Mouse (Mus musculus): ENCODE data around the gene Tmem37. TPM values are rescaled to one million over a fixed set of nuclear protein-coding genes. Genes with fewer than 3 reads are reported as not detected.

Gene Tmem37
- polyA plus RNA-seq, 1 experiment from 2014 or later = 10.1 TPM

DNA sequence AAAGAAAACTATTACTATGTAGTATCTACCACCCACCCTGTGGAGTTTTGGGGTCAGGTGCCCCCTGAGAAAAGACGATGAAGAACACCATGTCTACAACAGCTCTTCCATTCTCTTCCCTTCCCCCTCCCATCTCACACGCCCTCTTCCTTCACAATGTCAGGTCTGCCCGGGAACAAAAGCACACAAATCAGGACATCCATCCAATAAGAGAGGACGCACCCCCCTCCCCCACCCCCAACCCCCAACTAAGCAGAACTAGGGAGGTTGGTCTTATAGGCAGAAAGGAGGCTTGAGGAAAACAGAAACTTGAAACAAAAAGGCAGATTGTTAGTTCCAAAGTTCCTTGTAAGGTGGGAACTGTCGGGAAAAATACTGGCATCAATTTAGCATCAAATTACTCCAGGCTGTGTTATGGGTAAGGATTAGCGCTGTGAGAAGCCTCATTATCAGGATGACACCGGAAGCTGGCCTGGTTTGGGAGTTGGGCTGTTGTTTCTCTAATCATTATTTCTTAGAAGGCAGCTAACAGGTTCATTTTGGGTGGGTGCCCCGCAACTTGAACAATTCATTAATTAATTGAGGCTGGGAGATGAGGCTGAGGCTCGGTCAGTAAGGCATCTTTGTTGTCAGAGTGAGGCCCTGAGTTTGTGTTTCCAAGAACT is 4.0 kb upstream of the Tmem37 start:
- ATAC-seq (ENCODE audit: low FRiP score) (no peak), DNase-seq (ENCODE audit: low spot score) (no peak)
- Histone ChIP-seq H3K9me3 (ENCODE audit: control insufficient read depth, low read length) (no peaks in the 10 kb centered on the region), H3K9ac (no peak overlapping the region), H3K36me3 (replicated peaks; ENCODE audit: control insufficient read depth, insufficient read depth) (no peaks in the 10 kb centered on the region), H3K27ac (no peak overlapping the region), H3K27me3 (ENCODE audit: control insufficient read depth, insufficient read depth, low read length) (peaks cover 16% of the 10 kb centered on the region), H3K4me2 (replicated peaks) (no peak overlapping the region), H3K4me3 (replicated peaks; ENCODE audit: low read length) (no peak overlapping the region), H3K4me1 (replicated peaks; ENCODE audit: control insufficient read depth, insufficient read depth, low read length) (peaks cover 12% of the 10 kb centered on the region)
- 10% methylated on average over 9 of the region's 9 CpGs for WGBS

DNA sequence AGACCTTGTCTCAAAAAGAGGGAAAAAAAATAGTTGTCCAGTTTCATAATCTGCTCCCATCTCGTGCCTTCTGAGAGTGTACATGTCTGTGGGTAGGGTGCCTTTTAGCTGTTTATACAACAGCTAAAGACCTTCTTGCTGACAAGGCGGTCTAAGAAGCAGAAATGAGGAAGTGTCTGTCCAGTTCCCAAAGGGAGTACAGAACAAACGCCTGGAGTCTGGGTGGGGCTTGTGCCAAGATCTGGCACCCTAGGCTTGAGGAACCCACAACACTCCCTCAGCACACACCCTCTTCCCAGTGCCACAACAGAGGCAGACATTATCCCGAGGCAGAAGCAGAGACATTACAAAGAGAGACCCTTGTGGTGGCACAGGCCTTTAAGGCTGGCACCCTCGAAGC is 1.6 kb upstream of the Tmem37 start:
- ATAC-seq (ENCODE audit: low FRiP score) (no peak), DNase-seq (ENCODE audit: low spot score) (no peak)
- Histone ChIP-seq H3K9ac (no peak overlapping the region), H3K4me1 (replicated peaks; ENCODE audit: control insufficient read depth, insufficient read depth, low read length) (peaks cover 15% of the 10 kb centered on the region), H3K4me2 (replicated peaks) (no peak overlapping the region), H3K4me3 (replicated peaks; ENCODE audit: low read length) (no peak overlapping the region), H3K27me3 (ENCODE audit: control insufficient read depth, insufficient read depth, low read length) (peaks cover 23% of the 10 kb centered on the region), H3K9me3 (ENCODE audit: control insufficient read depth, low read length) (no peaks in the 10 kb centered on the region), H3K36me3 (replicated peaks; ENCODE audit: control insufficient read depth, insufficient read depth) (no peaks in the 10 kb centered on the region), H3K27ac (no peak overlapping the region)
- 83% methylated on average over 5 of the region's 5 CpGs for WGBS

DNA sequence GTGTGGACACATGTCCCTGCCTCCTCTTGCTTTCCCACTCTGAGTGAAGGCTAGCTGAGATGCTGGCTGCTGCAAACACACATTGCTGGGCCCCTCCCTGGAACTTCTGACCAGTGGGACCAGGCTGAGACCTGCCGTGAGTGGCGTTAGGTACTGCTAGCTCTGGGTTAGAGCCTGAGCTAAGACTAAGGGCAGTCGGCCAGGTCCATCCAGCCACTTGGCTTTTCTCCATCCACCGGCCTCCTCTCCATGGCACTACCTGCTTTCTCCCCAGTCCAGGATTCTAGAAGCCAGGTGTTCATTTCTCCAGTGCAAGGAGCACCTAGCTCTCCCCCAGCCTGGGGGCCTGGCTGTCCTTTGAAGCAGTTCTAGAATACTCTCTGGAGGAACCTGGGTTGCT is 1.1 kb upstream of the Tmem37 start:
- no peak overlapping the region for H3K27ac ChIP-seq
- H3K27me3 ChIP-seq (ENCODE audit: control insufficient read depth, insufficient read depth, low read length) = peaks cover 23% of the 10 kb centered on the region
- no peak overlapping the region for H3K4me3 ChIP-seq (replicated peaks; ENCODE audit: low read length)
- ATAC-seq (ENCODE audit: low FRiP score) (no peak), DNase-seq (ENCODE audit: low spot score) (no peak)
- H3K9me3 ChIP-seq (ENCODE audit: control insufficient read depth, low read length) = no peaks in the 10 kb centered on the region
- no peak overlapping the region for H3K9ac ChIP-seq
- peaks cover 15% of the 10 kb centered on the region for H3K4me1 ChIP-seq (replicated peaks; ENCODE audit: control insufficient read depth, insufficient read depth, low read length)
- no peaks in the 10 kb centered on the region for H3K36me3 ChIP-seq (replicated peaks; ENCODE audit: control insufficient read depth, insufficient read depth)
- no peak overlapping the region for H3K4me2 ChIP-seq (replicated peaks)
- WGBS = 81% methylated on average over 4 of the region's 4 CpGs

DNA sequence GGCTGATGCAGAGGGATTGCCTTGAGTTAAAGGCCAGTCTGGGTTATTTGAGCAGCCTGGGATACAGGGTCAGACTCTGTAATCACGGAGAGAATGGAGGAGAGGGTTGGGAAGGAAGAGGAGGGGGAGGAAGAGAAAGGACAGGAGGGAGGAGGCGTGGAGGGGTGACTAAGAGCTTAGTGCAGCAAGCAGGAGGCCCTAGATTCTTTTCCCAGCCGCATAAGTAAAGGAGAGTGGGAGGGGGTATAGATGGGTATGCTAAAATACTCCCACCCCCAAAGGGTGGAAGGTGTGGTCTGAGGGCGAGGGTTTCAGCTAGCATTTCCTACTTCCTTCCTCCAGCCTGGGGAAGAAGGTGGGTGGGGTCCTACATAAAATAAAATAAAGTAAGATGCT is 431 bp upstream of the Tmem37 start:
- DNase-seq (ENCODE audit: low spot score) (no peak), ATAC-seq (ENCODE audit: low FRiP score) (no peak)
- Histone ChIP-seq H3K27me3 (ENCODE audit: control insufficient read depth, insufficient read depth, low read length) (peaks cover 23% of the 10 kb centered on the region), H3K9me3 (ENCODE audit: control insufficient read depth, low read length) (no peaks in the 10 kb centered on the region), H3K4me1 (replicated peaks; ENCODE audit: control insufficient read depth, insufficient read depth, low read length) (peaks cover 15% of the 10 kb centered on the region), H3K4me2 (replicated peaks) (no peak overlapping the region; the same call in 1 of the 2 replicates), H3K36me3 (replicated peaks; ENCODE audit: control insufficient read depth, insufficient read depth) (no peaks in the 10 kb centered on the region), H3K9ac (no peak overlapping the region), H3K27ac (no peak overlapping the region), H3K4me3 (replicated peaks; ENCODE audit: low read length) (no peak overlapping the region)
- 26% methylated on average over 4 of the region's 4 CpGs for WGBS

- Histone ChIP-seq H3K9ac (peak overlapping the region; percentile 31; the same call in 1 of the 2 replicates), H3K27me3 (ENCODE audit: control insufficient read depth, insufficient read depth, low read length) (peaks cover 23% of the 10 kb centered on the region), H3K27ac (no peak overlapping the region), H3K9me3 (ENCODE audit: control insufficient read depth, low read length) (no peaks in the 10 kb centered on the region), H3K4me2 (replicated peaks) (peak overlapping the region; percentile 83), H3K4me1 (replicated peaks; ENCODE audit: control insufficient read depth, insufficient read depth, low read length) (peaks cover 15% of the 10 kb centered on the region), H3K36me3 (replicated peaks; ENCODE audit: control insufficient read depth, insufficient read depth) (no peaks in the 10 kb centered on the region), H3K4me3 (replicated peaks; ENCODE audit: low read length) (peak overlapping the region; percentile 32)
- no peak for ATAC-seq (ENCODE audit: low FRiP score)
- WGBS = 15% methylated on average over 16 of the region's 16 CpGs
- no peak for DNase-seq (ENCODE audit: low spot score)
These were observed 974 bp downstream of the Tmem37 start for GRCm38 (mm10) chr1:120072900-120073299.

GRCm38 (mm10) chr1:120071133-120071532 is 2.7 kb downstream of the Tmem37 start:
- Histone ChIP-seq H3K27ac (no peak overlapping the region), H3K9ac (no peak overlapping the region), H3K4me2 (replicated peaks) (no peak overlapping the region), H3K27me3 (ENCODE audit: control insufficient read depth, insufficient read depth, low read length) (peaks cover 23% of the 10 kb centered on the region), H3K36me3 (replicated peaks; ENCODE audit: control insufficient read depth, insufficient read depth) (no peaks in the 10 kb centered on the region), H3K4me3 (replicated peaks; ENCODE audit: low read length) (no peak overlapping the region), H3K4me1 (replicated peaks; ENCODE audit: control insufficient read depth, insufficient read depth, low read length) (peaks cover 15% of the 10 kb centered on the region), H3K9me3 (ENCODE audit: control insufficient read depth, low read length) (no peaks in the 10 kb centered on the region)
- 90% methylated on average over 4 of the region's 4 CpGs for WGBS
- DNase-seq (ENCODE audit: low spot score) = no peak
- no peak for ATAC-seq (ENCODE audit: low FRiP score)

DNA sequence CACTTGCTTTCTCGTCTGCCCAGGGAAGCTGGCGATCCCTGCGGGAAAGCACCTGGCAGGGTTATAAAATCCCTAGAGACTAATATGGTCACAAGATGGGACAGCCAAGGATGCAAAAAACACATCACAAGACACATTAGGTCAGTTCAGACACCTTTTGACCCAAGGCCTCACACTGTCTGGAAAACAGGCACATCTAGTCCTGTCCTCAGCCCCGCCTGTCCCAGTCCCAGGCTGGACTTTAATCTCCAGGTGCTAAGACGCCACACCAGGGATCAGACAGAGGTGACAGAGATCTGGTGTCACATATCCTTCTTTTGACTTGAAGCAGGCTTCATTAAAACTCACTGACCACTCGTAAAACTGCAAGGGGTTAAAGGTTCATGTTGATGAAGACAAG is 3.7 kb downstream of the Tmem37 start:
- Histone ChIP-seq H3K9ac (no peak overlapping the region), H3K4me3 (replicated peaks; ENCODE audit: low read length) (no peak overlapping the region), H3K36me3 (replicated peaks; ENCODE audit: control insufficient read depth, insufficient read depth) (no peaks in the 10 kb centered on the region), H3K9me3 (ENCODE audit: control insufficient read depth, low read length) (no peaks in the 10 kb centered on the region), H3K27me3 (ENCODE audit: control insufficient read depth, insufficient read depth, low read length) (peaks cover 23% of the 10 kb centered on the region), H3K4me2 (replicated peaks) (no peak overlapping the region), H3K27ac (no peak overlapping the region), H3K4me1 (replicated peaks; ENCODE audit: control insufficient read depth, insufficient read depth, low read length) (peaks cover 15% of the 10 kb centered on the region)
- DNase-seq (ENCODE audit: low spot score) (no peak), ATAC-seq (ENCODE audit: low FRiP score) (no peak)
- 71% methylated on average over 6 of the region's 6 CpGs for WGBS

GRCm38 (mm10) chr1:120069120-120069519 is 4.8 kb downstream of the Tmem37 start:
- Histone ChIP-seq H3K4me1 (replicated peaks; ENCODE audit: control insufficient read depth, insufficient read depth, low read length) (peaks cover 15% of the 10 kb centered on the region), H3K27me3 (ENCODE audit: control insufficient read depth, insufficient read depth, low read length) (peaks cover 19% of the 10 kb centered on the region), H3K27ac (no peak overlapping the region), H3K9ac (no peak overlapping the region), H3K4me3 (replicated peaks; ENCODE audit: low read length) (no peak overlapping the region), H3K4me2 (replicated peaks) (no peak overlapping the region), H3K9me3 (ENCODE audit: control insufficient read depth, low read length) (no peaks in the 10 kb centered on the region), H3K36me3 (replicated peaks; ENCODE audit: control insufficient read depth, insufficient read depth) (no peaks in the 10 kb centered on the region)
- WGBS = 87% methylated on average over 5 of the region's 5 CpGs
- ATAC-seq (ENCODE audit: low FRiP score) (no peak), DNase-seq (ENCODE audit: low spot score) (no peak)

- ATAC-seq (ENCODE audit: low FRiP score) = no peak
- Histone ChIP-seq H3K27ac (no peak overlapping the region), H3K4me3 (replicated peaks; ENCODE audit: low read length) (no peak overlapping the region), H3K27me3 (ENCODE audit: control insufficient read depth, insufficient read depth, low read length) (no peaks in the 10 kb centered on the region), H3K4me2 (replicated peaks) (no peak overlapping the region), H3K9ac (no peak overlapping the region), H3K9me3 (ENCODE audit: control insufficient read depth, low read length) (no peaks in the 10 kb centered on the region), H3K36me3 (replicated peaks; ENCODE audit: control insufficient read depth, insufficient read depth) (no peaks in the 10 kb centered on the region), H3K4me1 (replicated peaks; ENCODE audit: control insufficient read depth, insufficient read depth, low read length) (no peaks in the 10 kb centered on the region)
- DNase-seq (ENCODE audit: low spot score) = no peak
- 82% methylated on average over 3 of the region's 3 CpGs for WGBS
These were observed 7.2 kb downstream of the Tmem37 start for GRCm38 (mm10) chr1:120066625-120067024.

- no peak overlapping the region for H3K9ac ChIP-seq
- H3K9me3 ChIP-seq (ENCODE audit: control insufficient read depth, low read length) = no peaks in the 10 kb centered on the region
- WGBS = 81% methylated on average over 8 of the region's 8 CpGs
- no peaks in the 10 kb centered on the region for H3K4me1 ChIP-seq (replicated peaks; ENCODE audit: control insufficient read depth, insufficient read depth, low read length)
- no peak for ATAC-seq (ENCODE audit: low FRiP score)
- H3K4me3 ChIP-seq (replicated peaks; ENCODE audit: low read length) = no peak overlapping the region
- H3K27me3 ChIP-seq (ENCODE audit: control insufficient read depth, insufficient read depth, low read length) = no peaks in the 10 kb centered on the region
- no peaks in the 10 kb centered on the region for H3K36me3 ChIP-seq (replicated peaks; ENCODE audit: control insufficient read depth, insufficient read depth)
- H3K27ac ChIP-seq = no peak overlapping the region
- DNase-seq (ENCODE audit: low spot score) = no peak
- H3K4me2 ChIP-seq (replicated peaks) = no peak overlapping the region
These were observed 7.7 kb downstream of the Tmem37 start for GRCm38 (mm10) chr1:120066159-120066558.
